Mouse (Mus musculus): ENCODE measurements around the gene Bcorl1.

GRCm38 (mm10) chrX:48422986-48423385, 81.8 kb downstream of the Bcorl1 start:
- peak; percentile 12; the same call in 1 of the 2 replicates for TF ChIP-seq CTCF (IDR thresholded peaks at IDR 0.05; ENCODE audit: control insufficient read depth, insufficient read depth, insufficient replicate concordance, low read depth, low read length)
- TF ChIP-seq POLR2A (IDR thresholded peaks at IDR 0.05; ENCODE audit: control insufficient read depth, low read depth, low read length) = no peak

All from testis, adult 2 months (tissue).